Mouse (Mus musculus) liver, postnatal 0 days (tissue): Measurements from ENCODE around the gene Maff.

Experiments
- CTCF ChIP-seq: sonication (generic); IDR thresholded peaks from 2 replicates; pipeline ENCODE4 v1.5.1; 2016; ENCODE audit warnings: antibody characterized with exemption, low read depth
- EP300 ChIP-seq: IDR thresholded peaks from 2 replicates; pipeline ENCODE4 v1.6.1; 2016; ENCODE audit warnings: antibody characterized with exemption, low read depth, mild to moderate bottlenecking

GRCm38 (mm10) chr15:79406564-79406963, 60.1 kb downstream of the Maff start:
- TF ChIP-seq CTCF = no peak
- no peak for TF ChIP-seq EP300
